Mouse (Mus musculus) CH12.LX (cell line): ENCODE measurements around the gene Cela1.

ENCODE experiments used
- BHLHE40 ChIP-seq: IDR thresholded peaks from 2 replicates; pipeline ENCODE4 v1.6.1; 2011; ENCODE audit warnings: mild to moderate bottlenecking, low read depth, low read length, improper control_type of control experiment
- CTCF ChIP-seq, 2 experiments: IDR thresholded peaks in 1 of 2; conservative IDR thresholded peaks in 1 of 2; 2 replicates each; pipeline ENCODE4 v1.5.1; 2011 to 2012; ENCODE audit warnings: low read depth in 2 of 2, low read length in 2 of 2, improper control_type of control experiment in 1 of 2, inconsistent platforms in 1 of 2, mild to moderate bottlenecking in 1 of 2, moderate library complexity in 1 of 2
- JUN ChIP-seq: IDR thresholded peaks from 2 replicates; pipeline ENCODE4 v1.6.1; 2011; ENCODE audit warnings: low read depth, mild to moderate bottlenecking, low read length, improper control_type of control experiment, moderate library complexity; ENCODE audit not compliant: insufficient read depth
- MAZ ChIP-seq: IDR thresholded peaks from 2 replicates; pipeline ENCODE4 v1.6.1; 2012; ENCODE audit warnings: low read depth, mild to moderate bottlenecking, inconsistent platforms, low read length, improper control_type of control experiment, moderate library complexity
- MEF2A ChIP-seq: IDR thresholded peaks from 2 replicates; pipeline ENCODE4 v1.6.1; 2014; ENCODE audit warnings: low read depth, mild to moderate bottlenecking, inconsistent platforms, low read length, improper control_type of control experiment, borderline replicate concordance
- POLR2A ChIP-seq: IDR thresholded peaks from 2 replicates; pipeline ENCODE4 v1.6.1; 2011; ENCODE audit warnings: low read depth, mild to moderate bottlenecking, improper control_type of control experiment, low read length
- ZC3H11A ChIP-seq: IDR thresholded peaks from 2 replicates; pipeline ENCODE4 v1.6.1; 2012; ENCODE audit warnings: low read depth, mild to moderate bottlenecking, inconsistent platforms, low read length, improper control_type of control experiment

- no peak for TF ChIP-seq MAZ
- TF ChIP-seq POLR2A = no peak
- TF ChIP-seq JUN = no peak
- TF ChIP-seq ZC3H11A = no peak
- no peak for TF ChIP-seq MEF2A
- no peak for TF ChIP-seq CTCF (conservative IDR thresholded peaks at IDR 0.05 in 1 of 2, IDR thresholded peaks at IDR 0.05 in 1 of 2; ENCODE audit: low read depth in 2 of 2, low read length in 2 of 2)
- TF ChIP-seq BHLHE40 = no peak
These were observed 6.0 kb downstream of the Cela1 start for GRCm38 (mm10) chr15:100681770-100682169.
